Mouse (Mus musculus) small intestine, adult 2 months (tissue): ENCODE results near the gene Sdr9c7.

Experiments
- CTCF ChIP-seq: fragments of 200-500 bp; IDR thresholded peaks from 2 replicates; pipeline ENCODE4 v1.5.1; 2012; ENCODE audit warnings: low read depth, mild to moderate bottlenecking, control low read depth, inconsistent platforms, low read length, moderate library complexity, mixed read lengths; ENCODE audit not compliant: insufficient replicate concordance, insufficient read length; ENCODE audit errors: extremely low read depth
- POLR2A ChIP-seq: fragments of 200-500 bp; IDR thresholded peaks from 2 replicates; pipeline ENCODE4 v1.6.1; 2012; ENCODE audit warnings: low read depth, mild to moderate bottlenecking, control low read depth, inconsistent platforms, low read length, moderate library complexity

- TF ChIP-seq CTCF (no peak), POLR2A (no peak)
These were observed 6.8 kb upstream of the Sdr9c7 start for GRCm38 (mm10) chr10:127891481-127891880.
